Mouse (Mus musculus) adipocyte (in vitro differentiated cells): ENCODE measurements at regions not wholly inside any gene's neighbourhood (a gene's known extent, or its start where the extent isn't known, plus 50 kb on each side); places are given as distances from the start of the nearest gene placed in this dataset.
"Not testable (repeated sequence)": the region's sequence is repeated elsewhere in the genome, so short reads cannot be mapped to it uniquely, and the experiment has no call there.

Experiments used
- DNase-seq: peaks from one replicate; pipeline ENCODE4 v3.0.0-alpha.2; 2016; ENCODE audit warnings: low spot score

GRCm38 (mm10) chr11:7705312-7705764 is 491.6 kb upstream of the Igfbp3 start:
- peak; percentile 62 for DNase-seq

- peak; percentile 14 for DNase-seq
Measured at GRCm38 (mm10) chr11:7697591-7697990, 483.9 kb upstream of the Igfbp3 start.

DNA sequence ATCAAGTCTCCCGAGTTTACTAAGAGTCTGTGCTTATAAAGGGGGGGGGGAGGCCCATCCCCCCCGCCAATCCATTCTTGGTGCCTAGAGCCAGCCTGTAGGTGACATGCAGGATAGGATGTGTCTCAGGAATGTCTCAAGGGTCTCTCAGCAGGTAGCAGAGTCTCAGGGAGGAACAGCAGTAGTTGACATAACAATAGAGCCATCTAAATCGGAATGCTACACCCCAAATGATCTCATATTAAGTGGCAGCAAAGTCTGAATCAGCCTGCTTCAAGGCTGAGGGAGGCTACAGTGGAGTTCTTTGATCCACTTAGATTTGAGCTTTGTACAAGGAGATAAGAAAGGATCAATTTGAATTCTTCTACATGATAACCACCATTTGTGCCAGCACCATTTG is 476.0 kb upstream of the Igfbp3 start:
- DNase-seq, result not testable (repeated sequence)

DNA sequence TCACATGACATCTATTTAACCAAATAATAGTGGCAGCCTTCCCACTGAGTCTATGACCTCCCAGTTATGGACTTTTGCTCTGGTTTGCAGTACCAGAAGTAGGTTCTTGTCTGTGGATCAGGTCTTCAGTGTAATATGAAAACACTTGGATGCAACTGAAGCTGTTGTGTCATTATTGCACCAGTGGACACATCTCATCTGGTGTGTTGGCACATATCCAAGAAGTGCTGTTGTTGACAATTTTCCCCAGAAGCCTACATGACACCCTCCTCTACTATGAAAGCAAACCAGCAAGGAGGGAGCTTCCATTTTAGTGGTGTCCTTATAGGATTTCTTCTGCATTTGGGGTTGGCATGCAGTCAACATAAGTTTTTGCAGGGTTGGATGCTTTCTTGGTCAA is 459.1 kb upstream of the Igfbp3 start:
- peak; percentile 61 for DNase-seq

DNA sequence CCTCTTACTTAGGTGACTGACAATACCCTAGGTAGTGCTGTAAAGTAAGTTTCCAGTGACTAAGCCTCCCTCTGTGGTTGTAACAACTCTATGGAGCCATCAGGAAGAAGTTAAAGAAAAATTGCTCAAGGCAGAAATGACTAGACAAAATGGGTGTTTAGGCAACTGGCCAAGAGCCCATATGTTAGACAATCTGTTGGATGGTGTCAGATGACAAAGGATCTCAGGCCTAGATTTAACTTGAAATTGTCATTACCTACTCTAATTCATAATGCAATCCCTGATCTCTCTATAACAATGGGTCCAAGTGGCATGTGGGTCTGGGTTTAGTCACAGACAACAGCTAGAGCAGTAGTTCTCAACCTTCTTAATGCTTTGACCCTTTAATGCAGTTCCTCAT is 416.9 kb upstream of the Igfbp3 start:
- DNase-seq, result peak; percentile 34

DNA sequence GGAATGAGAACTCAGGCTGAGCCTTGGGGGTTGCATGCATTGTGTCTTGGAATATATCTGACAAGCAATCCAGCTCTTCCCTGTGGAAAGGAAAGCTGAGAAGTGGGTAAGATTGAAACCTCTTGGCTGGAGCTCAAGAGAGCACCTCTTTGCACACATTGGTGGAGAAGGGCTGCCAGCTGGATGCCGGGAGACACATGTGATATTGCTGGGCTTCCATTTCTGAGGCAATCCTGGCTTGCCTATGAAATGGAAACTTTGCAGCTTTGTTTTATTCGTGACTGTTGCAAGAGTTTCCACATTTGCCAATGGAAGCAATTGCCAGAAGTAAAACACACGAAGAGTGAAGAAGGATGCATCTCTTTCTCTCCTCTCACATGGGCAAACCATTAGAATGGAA is 411.5 kb upstream of the Igfbp3 start:
- peak; percentile 87 for DNase-seq

GRCm38 (mm10) chr11:7620320-7620719 is 406.6 kb upstream of the Igfbp3 start:
- peak; percentile 56 for DNase-seq

- DNase-seq, result no peak
Measured at GRCm38 (mm10) chr11:7610752-7611151, 397.0 kb upstream of the Igfbp3 start.

DNA sequence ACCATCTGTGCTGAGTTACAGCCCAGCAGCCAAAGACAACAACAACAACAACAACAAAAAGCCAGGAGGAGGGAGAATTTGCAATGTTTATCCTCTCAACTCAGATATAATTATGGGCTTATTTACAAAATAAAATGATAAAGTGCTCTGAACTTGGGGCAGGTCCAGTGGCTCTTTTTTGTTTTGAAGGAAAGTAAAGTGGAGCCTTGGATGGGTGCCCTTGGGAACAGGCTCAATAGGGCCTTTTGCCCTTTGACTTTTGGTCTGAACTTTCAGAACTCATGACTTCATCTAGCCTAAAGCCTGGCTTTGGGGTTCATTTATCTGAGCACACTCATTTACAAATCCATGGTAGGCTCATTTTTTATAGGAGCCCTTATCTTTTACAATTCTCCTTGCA is 396.2 kb upstream of the Igfbp3 start:
- peak; percentile 78 for DNase-seq

GRCm38 (mm10) chr11:7606652-7607051 is 392.9 kb upstream of the Igfbp3 start:
- no peak for DNase-seq

DNA sequence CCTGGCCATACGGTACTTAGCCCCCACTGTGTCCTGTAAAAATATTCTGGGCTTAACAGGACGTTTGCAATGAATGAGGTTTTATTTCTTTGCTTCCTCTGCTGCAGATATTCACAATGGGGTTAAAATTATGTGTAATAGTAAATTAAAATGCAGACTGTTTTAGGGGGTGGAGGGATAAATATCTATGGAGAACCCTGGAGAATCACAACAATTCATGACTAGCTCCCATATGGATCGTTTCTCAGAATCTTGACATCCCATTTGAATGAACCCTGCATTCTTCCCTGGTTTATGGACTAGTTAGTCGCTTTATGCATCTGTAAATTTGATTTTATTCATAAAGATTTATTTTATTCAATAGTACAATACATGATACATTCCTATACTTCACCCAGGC is 378.3 kb upstream of the Igfbp3 start:
- no peak for DNase-seq

DNA sequence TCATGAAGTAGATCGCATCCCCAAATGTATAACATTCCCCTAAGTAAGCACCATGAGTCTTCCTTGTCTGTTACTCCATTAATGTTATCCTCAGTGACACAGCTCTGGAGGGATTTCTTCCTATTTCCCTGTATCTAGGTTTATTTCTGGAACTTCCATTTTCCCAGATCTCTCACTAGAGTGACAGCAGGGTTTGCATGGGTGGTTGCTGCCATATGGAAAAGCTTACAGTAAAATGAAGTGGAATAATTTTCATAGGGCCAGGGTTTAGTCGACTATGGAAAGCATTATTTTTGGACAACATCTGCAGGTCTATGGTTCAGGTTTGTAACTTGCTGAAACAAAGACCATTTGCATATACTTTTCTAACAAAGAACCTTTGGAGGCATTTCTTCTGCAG is 369.6 kb upstream of the Igfbp3 start:
- DNase-seq, result no peak

DNA sequence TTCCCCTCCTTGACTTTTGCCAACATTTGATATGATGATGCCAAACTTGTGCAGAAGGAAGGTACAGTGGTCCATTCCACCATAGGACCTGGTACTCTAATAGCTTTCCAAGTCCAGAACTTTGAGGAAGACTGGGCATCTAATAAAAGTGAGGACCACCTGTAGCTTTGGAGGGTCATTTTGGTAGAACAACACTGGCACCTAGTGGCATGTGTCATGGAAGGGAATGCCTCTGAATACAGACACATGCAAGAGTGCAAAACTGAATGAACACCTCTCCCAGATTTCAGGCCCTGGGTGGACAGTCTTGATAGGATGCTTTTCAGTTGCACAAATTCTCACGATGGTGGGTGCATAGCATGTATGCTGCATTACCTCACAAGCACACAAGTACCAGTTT is 354.8 kb upstream of the Igfbp3 start:
- peak; percentile 21 for DNase-seq

DNA sequence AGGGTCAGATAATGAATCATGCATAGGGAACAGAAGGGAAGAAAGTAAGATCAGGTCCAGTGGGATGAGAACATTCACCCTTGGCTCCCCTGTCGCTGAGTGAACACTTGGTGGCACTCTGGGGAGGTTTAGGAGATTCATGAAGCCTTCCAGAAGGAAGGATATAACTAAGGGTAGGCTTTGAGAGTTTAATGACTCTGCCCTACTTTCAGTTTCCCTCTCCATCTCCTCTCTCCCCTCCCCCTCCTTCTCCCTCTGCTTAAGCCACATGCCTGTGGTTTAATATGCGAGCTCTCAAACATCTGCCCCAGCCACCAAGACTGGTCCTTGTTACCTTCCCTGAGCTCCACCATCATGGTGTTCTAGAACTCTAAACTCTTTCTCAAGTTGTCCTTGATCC is 348.3 kb upstream of the Igfbp3 start:
- peak; percentile 37 for DNase-seq

DNA sequence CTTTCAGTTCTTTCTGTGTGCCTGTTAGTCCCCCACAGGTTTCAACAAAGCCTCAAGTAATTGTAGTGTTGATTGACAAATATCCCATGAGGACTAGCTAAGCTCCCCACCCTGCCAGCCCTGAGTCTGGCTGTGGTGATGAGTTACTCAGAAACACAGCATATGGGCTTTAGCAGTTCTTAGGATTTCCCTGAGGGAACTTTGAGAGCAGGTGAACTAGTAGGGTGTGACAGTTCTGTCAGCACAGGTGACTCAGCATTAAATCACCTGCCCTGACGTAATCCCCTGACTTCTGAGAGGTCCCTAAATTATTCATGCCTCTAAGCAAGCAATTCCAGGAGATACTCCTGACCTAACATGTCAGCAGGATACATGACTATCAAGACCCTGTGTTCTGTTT is 347.7 kb upstream of the Igfbp3 start:
- no peak for DNase-seq

DNA sequence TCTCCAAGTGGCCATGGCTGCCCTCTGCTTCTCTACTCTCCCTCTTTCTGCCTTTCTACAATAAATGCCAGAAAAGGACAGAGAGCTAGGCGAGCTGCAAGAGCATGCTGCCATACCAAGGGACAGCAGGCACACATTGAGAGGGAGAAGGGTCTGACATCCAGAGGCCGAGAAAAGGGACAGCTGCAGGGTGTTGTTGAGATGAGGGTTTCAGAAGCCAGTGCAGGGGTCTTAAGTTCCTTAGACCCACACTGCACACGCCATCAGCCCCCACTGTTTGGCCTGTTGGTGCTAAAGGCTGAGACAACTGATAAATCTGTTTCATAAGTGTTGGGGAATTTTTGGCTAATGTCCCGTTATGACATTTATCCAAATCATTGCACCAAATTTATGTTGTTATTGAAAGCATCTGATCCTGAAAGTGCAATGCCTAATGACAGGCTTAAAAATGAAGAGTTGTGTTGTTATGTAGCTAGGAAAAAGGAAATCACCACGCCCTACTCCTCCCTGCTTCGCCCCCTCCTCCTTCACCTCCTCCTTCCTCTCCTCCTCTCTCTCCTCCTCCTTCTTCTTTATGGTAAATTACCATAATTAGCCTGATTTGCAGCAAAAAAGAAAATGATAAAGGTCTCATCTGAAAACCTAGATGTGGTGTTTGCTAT is 342.0 kb upstream of the Igfbp3 start:
- peak; percentile 15 for DNase-seq

DNA sequence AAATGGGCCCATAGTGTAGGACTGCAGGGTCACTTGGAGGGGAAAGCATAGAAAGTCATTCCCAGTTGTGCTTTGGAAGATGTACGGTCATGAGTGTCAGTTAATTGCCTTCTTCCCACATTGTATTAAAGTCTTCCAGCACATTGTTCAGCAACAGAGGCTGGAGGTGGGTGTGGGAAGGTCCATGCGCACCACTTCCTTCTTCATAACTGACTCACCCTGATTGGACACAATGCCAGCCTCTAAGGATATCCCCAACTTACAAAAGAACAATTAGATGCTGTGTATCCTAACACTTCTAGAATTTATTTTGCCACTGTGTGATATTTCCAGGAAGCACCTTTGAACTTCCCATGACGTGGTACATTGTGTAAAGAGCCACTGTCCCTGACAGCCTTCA is 338.4 kb upstream of the Igfbp3 start:
- no peak for DNase-seq

DNA sequence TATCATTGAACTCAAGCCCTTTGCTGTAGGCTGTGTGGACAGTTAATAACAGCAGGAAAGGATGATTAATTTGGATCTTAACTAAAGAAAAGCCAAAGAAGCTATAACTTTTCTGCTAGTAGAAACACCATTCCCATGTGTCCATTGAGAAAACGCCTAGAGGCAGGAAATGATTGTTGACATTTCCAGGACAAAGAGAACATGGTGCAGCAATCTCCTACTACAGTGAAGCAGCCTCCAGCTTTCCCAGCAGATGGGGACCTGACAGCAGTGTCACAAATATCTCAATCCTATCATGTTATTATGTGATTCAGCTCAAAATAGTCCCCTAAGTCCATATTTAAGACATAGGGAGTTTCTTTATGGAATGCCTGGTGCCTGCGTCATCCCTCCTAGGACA is 334.1 kb upstream of the Igfbp3 start:
- DNase-seq, result no peak

- DNase-seq, result no peak
Measured at GRCm38 (mm10) chr11:7545621-7546020, 331.9 kb upstream of the Igfbp3 start.

- DNase-seq, result no peak
Measured at GRCm38 (mm10) chr11:7534590-7534989, 320.9 kb upstream of the Igfbp3 start.

GRCm38 (mm10) chr11:7533327-7533726 is 319.6 kb upstream of the Igfbp3 start:
- DNase-seq, result no peak

GRCm38 (mm10) chr11:7531847-7532246 is 318.1 kb upstream of the Igfbp3 start:
- no peak for DNase-seq

DNA sequence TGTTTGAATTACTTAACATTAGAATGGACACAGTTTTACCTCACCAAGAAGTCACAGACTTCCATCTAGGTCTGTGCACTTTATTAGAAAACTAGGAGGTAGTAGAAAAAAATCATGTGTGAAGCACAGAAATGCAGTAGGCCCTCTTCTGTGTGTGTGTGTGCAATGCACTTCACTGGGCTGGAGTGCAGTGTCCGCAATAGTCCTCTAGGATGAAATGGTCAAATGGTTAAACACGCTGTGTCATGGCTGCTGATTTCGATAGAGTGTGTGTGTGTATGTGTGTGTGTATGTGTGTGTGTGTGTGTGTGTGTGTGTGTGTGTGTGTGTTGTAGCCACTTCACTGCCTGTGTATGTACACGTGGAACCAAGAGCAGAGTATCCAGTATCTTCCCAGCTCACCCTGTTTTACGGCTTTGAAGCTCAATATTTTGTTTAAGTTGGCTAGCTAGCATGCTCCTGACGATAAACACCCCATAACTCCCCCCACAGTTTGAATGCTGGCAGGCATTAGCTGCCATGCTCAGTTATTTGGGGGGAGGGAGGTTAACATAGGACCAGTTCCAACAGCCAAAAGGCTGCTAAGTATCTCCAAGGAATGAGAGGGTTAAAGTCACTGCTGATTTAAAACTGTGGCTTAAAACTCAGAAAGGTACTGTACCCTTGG is 316.9 kb upstream of the Igfbp3 start:
- no peak for DNase-seq

DNA sequence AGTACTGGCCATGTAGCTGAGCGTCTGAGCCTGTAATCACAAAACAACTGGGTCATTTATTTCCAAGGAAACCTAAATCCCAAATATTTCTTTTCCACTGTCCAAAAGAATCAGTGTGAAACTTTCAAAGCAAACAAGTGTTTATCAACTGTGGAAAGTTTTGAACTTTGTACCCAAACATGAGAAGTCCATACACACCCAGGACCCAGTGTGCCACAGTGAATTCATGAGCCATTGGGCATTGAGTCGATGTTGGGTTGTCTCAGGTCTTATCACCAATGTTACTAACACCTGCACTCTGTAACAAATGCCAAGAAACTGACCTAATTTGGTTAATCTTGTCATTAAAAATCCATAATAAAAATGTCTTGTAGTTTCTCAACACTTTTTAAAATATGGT is 305.8 kb upstream of the Igfbp3 start:
- DNase-seq, result no peak
